In the genomic region with DNA sequence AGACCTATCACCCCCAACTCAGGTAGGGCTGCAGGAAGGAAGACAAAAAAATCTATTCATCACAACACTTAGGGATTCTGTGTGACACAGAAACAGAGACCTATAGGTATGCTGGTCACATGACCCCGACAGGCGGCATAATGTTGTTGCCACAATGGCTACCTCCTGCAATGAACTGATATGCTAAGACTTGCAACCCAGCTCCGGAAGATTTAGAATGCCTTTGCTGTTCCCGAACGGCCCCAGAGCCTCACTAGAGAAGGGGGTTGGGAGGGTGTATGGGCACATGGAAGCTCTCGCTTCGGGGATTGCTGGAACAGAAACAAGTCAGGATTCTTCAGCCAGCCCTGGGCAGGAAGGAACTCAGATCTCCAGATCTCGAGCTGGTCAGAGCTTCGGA, we compare ENCODE assay signal across 8 mouse cellular contexts. TPM values are rescaled to one million over a fixed set of nuclear protein-coding genes. Genes with fewer than 3 reads are reported as not detected.
DNase-seq lines count a peak whose midpoint lies in the region; ATAC-seq lines count a peak whose summit lies in the region.

No protein-coding gene starts in this region.

- peak; percentile 67 for ATAC-seq in inflammation-experienced regulatory T-cells, adult 6 months
- ATAC-seq in megakaryocyte-erythroid progenitor cell, adult 5-6 weeks (replicated peaks; ENCODE audit: low FRiP score, low TSS enrichment, poor library complexity, severe bottlenecking) = peak; percentile 27; the same call in 1 of the 2 replicates

- DNase-seq in embryo, embryonic 10.5 days (ENCODE audit: low spot score) = peak; percentile 53
- DNase-seq in embryo, embryonic 10 days (ENCODE audit: low spot score) = no peak
- DNase-seq in B cell, adult 2 months = peak; percentile 48 to 49
- DNase-seq in embryo, embryonic 11 days = peak; percentile 39
- DNase-seq in c-Kit-positive CD71-positive TER-119-positive erythroid progenitor cells, embryonic 14.5 days (ENCODE audit: low spot score) = no peak
- no peak for DNase-seq in layer of hippocampus, adult 11-12 months (ENCODE audit: low spot score)

RNA-seq across cellular contexts. Expression of gene Tnrc6c, which starts 55.5 kb away (rescaled TPM):
- polyA plus RNA-seq in inflammation-experienced regulatory T-cells, adult 6 months (2017; shearing (Covaris generic)) = 10 to 100 TPM; 10.8 to 19.2 (median 17.4) TPM
- 27.1 and 32.2 TPM in 2 replicates for total RNA-seq in megakaryocyte-erythroid progenitor cell, adult 5-6 weeks (2014; fragmentation: Nextera tagmentation)
- 15.8 and 18.0 TPM in 2 replicates for total RNA-seq in megakaryocyte-erythroid progenitor cell, adult 5-6 weeks (2017)

Comparison
In these comparisons a context has a peak if more than half of its experiments do, and no peak if none do; other contexts are left out.
1. DNase-seq: peak in embryo, embryonic 10.5 days (single experiment), B cell, adult 2 months (2 of 2) and embryo, embryonic 11 days (single experiment); none in embryo, embryonic 10 days (single experiment), c-Kit-positive CD71-positive TER-119-positive erythroid progenitor cells, embryonic 14.5 days (single experiment) and layer of hippocampus, adult 11-12 months (single experiment).